Mouse (Mus musculus): ENCODE measurements around the gene Snx9.

- TF ChIP-seq CHD2 (IDR thresholded peaks at IDR 0.05; ENCODE audit: low read depth, low read length): no peak
- no peak for TF ChIP-seq ZC3H11A (IDR thresholded peaks at IDR 0.05; ENCODE audit: borderline replicate concordance, low read depth, low read length)
- TF ChIP-seq ZNF384 (IDR thresholded peaks at IDR 0.05; ENCODE audit: low read depth, low read length): peak; percentile 58; the same call in 1 of the 2 replicates
Observed at GRCm38 (mm10) chr17:5973536-5973935, 132.4 kb downstream of the Snx9 start.

Data from ES-E14 (cell line).